Mouse (Mus musculus): ENCODE measurements around the gene Orai1. TPM values are rescaled to one million over a fixed set of nuclear protein-coding genes. Genes with fewer than 3 reads are reported as not detected.
A peak's percentile ranks its signal among the peaks of the same experiment; 100 is the strongest.

Orai1 gene
- polyA plus RNA-seq, 1 experiment, result 63.2 TPM

DNA sequence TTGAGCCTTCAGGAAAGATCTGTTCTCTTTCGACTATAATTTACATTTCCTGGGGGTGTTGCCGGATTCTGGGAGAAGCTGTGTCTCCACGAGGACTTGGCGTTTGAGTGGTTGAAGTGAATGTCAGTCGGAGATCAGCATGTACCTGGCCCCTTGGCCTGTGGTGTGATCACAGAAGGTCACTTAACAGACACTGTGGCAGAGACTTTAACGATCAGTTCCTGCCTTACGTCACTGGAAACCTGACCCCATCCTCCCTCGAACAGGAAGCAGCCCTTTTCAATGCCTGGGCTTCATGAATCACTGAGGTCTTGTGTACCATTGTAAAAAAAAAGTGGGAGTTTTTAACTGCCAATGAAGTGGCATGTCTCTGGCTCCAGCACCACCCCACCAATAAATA, 65.2 kb downstream of the Orai1 start:
- H3K27ac ChIP-seq (ENCODE audit: insufficient read depth, low read depth, low read length), result peak overlapping the region; percentile 35
- H3K4me1 ChIP-seq (ENCODE audit: control insufficient read depth, insufficient read depth, low read length), result peaks cover 14% of the 10 kb centered on the region
- H3K27me3 ChIP-seq (replicated peaks; ENCODE audit: control insufficient read depth, insufficient read depth, low read length), result no peaks in the 10 kb centered on the region
- DNase-seq, result peak; percentile 51
- TF ChIP-seq CTCF (conservative IDR thresholded peaks at IDR 0.05; ENCODE audit: insufficient read depth, insufficient read length, low read depth, low read length) (no peak), POLR2A (IDR thresholded peaks at IDR 0.05; ENCODE audit: low read depth, low read length) (no peak)
- no peaks in the 10 kb centered on the region for H3K36me3 ChIP-seq (ENCODE audit: control insufficient read depth, insufficient read depth, low read length)
- WGBS, result 31% methylated on average over 8 of the region's 8 CpGs
- H3K4me3 ChIP-seq (ENCODE audit: insufficient read depth, low read depth, low read length), result no peak overlapping the region

Other genes starting within 250 kb of the Orai1 start
- 17.7 and 18.8 TPM in 2 replicates for gene Camkk2, start 235.7 kb upstream of the Orai1 start, polyA plus RNA-seq (2012; rRNA removed)
- 209 and 220 TPM in 2 replicates for gene Anapc5, start 193.7 kb upstream of the Orai1 start, polyA plus RNA-seq (2012; rRNA removed)
- gene Rnf34, start 165.0 kb upstream of the Orai1 start, polyA plus RNA-seq (2012; rRNA removed), result 12.8 and 13.0 TPM in 2 replicates
- 9.6 and 10.9 TPM in 2 replicates for gene Kdm2b, start 25.3 kb upstream of the Orai1 start, polyA plus RNA-seq (2012; rRNA removed)
- gene Morn3, start 31.9 kb downstream of the Orai1 start, polyA plus RNA-seq (2012; rRNA removed), result 0.06 and 0.08 TPM in 2 replicates
- 9.9 and 12.7 TPM in 2 replicates for gene Tmem120b, start 53.3 kb downstream of the Orai1 start, polyA plus RNA-seq (2012; rRNA removed)
- 12.1 and 13.4 TPM in 2 replicates for gene Rhof, start 117.6 kb downstream of the Orai1 start, polyA plus RNA-seq (2012; rRNA removed)
- 6.7 and 8.8 TPM in 2 replicates for gene Setd1b, start 127.1 kb downstream of the Orai1 start, polyA plus RNA-seq (2012; rRNA removed)
- 34.2 and 35.1 TPM in 2 replicates for gene Psmd9, start 154.3 kb downstream of the Orai1 start, polyA plus RNA-seq (2012; rRNA removed)
- 418 and 439 TPM in 2 replicates for gene Hpd, start 167.7 kb downstream of the Orai1 start, polyA plus RNA-seq (2012; rRNA removed)
- 2.6 and 2.9 TPM in 2 replicates for gene Wdr66, start 237.0 kb downstream of the Orai1 start, polyA plus RNA-seq (2012; rRNA removed)